Mouse (Mus musculus): ENCODE results near the gene Mfsd12. TPM values are rescaled to one million over a fixed set of nuclear protein-coding genes. Genes with fewer than 3 reads are reported as not detected.

The Mfsd12 gene
- polyA plus RNA-seq (2012; rRNA removed) = 17.9 and 18.2 TPM in 2 replicates

DNA sequence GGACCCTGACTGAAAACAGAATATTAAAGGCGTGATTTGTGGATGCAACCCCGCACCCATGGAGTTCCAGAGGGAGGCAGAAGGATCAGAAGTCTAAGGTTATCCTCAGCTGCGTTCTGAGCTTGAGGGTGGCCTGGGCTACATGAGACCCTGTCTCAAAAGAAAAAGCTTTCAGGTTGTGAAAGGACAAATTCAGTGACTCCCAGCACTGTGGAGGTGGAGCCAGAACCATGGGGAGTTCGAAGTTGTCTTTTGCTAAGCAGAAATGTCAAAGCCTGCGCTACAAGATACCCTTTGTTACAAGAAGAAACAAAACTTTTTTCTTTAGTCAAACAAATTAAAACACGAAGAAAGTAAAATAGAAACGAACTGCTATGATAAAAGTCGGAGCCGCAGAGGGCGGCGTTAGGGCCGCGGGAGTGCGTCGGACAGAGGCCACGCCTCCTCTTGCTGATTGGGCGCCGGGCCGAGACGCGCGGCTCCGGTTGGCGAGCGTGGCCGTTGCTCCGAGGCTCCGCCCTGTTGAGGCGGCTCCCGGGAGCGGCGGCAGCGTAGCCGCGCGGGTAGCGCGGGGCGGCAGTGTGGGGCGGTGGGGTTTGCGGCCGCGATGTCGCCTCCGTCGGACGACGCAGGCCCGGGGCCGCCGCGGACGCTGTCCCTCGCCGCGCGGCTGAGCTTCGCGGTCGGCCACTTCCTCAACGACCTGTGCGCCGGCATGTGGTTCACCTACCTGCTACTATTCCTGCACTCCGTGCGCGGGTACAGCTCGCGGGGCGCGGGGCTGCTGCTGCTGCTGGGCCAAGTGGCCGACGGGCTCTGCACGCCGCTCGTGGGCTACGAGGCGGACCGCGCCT is at the start of gene Mfsd12:
Gene Mfsd12 (plus strand): TSS at position 501 of the 854 bp plus-strand sequence.

DNA sequence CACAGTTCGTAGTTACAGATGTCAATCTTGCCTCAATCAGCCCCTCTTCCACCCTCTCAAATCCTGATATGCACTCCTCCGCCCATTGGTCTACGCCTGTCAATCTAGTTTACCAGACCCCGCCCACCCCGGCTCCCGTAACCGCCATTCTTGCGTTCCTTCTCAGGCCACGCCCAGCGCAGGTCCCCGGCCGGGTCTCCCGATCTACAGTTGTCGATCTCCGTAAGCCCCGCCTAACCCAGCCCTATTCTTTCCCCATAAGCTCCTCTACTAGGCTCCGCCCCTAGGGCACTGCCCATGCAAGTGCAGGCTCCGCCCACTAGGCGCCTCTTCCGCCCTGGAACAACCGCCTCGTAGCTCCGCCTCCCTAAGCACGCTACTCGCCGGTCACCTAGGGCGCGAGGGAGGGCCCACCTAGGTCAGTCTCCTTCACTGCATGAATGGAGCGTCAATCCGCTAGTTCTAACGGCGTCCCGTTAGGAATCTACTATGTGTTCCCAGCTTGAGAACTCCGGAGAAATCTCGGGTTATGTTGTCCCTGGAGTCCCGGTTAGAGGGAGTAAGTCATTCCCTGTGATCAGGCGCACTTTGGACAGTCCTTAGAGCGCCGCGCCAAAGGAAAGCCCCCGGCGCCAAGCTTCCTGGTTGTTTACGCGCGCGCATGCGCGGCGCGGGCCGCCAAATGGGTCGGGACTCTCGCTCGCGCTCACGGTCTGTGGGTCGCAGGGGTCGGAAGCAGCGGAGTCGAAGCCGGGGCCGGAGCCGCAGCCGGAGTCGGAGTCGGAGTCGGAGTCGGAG is 36.5 kb upstream of the Mfsd12 start, which contains the start of gene Cactin:
Gene Cactin (plus strand): TSS at position 554 of the 798 bp plus-strand sequence.

DNA sequence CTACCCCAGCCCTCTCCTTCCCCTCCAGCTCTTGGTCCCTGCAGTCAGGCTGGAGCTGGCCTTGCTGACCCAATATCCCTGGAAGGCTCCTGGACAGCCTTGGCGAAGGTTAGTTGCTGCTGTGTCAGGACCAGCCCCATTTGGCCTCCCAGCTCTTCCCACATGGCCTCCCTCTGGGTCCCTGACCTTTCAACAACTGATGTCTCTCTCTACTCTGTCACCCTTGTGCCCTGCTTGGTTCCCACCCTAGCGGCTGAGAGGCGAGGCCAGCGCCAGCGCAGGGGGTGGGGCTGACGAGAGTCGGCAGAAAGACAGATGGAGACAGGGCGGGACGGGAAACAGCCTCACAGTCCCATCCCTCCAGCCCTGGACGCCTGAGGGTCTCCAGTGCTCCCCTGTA is 28.9 kb upstream of the Mfsd12 start, which contains the start of gene Tbxa2r:
Gene Tbxa2r (plus strand): TSS at position 346 of the 400 bp plus-strand sequence.

DNA sequence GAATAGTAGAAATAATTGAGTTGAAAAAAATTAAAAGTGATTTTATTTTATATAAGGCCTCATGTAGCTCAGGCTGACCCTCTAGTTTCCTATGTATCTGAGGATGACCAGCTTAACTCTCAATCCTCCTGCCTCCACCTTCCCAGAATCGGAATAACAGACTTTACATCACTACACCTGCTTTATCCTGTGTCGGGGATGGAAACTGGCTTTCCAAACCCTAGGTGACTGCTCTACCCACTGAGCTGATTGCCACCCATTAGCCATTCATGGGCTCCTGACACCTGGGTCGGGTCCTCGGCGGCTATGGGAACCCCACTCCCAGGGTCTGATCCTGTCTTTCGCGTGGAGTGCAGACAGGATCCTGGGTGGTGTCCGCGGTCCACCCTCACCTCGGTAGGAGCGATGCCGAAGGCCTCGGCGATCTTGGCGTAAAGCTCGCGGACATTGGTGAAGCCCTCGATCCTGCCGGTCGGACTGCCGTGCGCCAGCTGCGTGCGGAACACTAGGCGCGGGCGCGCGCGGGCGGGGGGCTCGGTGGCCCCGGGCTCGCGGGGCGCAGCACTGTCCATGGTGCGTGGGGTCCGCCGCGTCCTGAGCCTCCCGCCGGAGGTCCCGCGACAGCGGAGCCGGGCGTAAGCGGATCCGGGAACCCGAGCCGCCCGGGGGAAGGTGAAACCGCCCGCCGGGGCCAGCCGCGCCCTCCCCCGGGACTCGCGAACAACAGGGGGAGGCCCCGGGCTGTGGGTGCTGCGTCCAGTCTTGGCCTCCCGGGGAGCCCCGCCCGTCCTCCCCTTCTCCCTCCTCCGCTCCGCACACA is 14.4 kb upstream of the Mfsd12 start, which contains the start of gene Gipc3:
Gene Gipc3 (minus strand): TSS at position 581 of the 820 bp plus-strand sequence.

DNA sequence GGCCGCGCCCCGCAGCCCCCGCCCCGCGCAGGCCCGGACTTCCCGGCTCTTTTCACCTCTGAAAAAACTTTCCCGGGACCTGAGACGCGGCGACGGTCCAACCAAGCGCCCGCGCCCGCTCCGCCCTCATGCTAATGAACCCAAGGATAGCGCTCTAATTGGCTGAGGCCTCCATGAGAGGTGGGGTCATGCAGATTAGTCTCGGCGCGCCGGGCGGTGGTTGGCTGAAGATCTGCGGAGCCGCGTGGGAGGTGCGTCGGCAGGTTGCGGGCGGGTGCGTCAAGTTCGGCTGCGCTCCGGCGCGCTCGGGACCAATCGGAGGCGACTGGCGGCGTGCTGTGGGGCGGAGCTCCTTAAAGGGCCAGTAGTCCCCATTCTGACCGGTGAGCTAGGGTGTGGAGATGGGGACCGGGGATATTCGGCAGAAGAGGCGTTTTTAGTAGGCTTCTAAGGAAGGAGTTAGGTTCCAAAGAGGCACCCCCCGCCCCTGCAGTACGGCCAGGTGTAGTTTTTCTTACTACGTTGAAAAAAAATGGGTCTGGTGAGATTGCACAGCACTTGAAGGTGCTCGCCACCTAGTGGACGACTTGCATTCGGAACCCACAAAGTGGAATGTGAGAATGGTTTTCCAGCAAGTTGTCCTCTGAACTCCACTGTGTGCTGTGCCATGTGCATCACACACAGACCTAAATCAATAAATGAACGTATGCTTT is 6.8 kb upstream of the Mfsd12 start, which contains the start of gene Hmg20b:
Gene Hmg20b (minus strand): TSS at position 130 of the 713 bp plus-strand sequence.

DNA sequence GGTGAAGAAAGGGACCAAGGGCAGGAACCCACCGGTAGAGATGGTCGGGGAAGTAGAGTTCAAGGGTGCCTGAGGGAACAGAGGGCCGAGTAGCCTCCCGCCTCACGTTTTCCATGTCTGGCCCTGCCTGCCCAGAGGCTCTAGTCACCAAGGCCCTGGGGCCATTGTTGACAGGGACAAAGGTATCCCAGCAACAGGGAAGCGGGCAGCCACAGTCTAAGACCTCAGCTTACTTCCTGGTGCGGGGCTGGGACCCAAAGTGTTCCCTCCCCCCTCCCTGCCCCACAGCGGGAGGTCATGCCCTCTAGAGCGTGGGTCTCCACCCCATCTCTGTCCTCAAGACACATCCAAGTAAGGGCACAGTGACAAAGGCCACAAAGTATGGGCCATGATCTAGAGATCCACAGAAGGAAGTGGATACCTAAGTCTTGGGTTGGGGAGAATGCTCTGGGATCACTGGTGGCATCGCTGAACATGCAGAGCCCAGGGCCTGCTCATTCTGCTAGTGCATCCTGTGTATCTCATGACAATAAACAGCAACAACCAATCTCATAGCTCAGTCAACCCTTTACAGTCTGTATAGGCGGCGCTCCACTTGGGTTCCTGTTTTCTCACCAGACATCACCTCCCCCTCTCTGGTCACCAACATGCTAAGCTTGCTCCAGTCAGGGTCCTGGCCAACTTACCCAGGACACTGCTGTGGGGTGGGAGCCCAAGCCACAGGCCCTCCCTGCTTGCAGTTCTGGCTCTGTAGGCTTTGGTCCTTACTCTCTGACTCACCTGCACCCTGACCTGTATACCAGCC is 8.6 kb downstream of the Mfsd12 start, which contains the start of gene 4930404N11Rik:
Gene 4930404N11Rik (minus strand): TSS at position 145 of the 805 bp plus-strand sequence.

DNA sequence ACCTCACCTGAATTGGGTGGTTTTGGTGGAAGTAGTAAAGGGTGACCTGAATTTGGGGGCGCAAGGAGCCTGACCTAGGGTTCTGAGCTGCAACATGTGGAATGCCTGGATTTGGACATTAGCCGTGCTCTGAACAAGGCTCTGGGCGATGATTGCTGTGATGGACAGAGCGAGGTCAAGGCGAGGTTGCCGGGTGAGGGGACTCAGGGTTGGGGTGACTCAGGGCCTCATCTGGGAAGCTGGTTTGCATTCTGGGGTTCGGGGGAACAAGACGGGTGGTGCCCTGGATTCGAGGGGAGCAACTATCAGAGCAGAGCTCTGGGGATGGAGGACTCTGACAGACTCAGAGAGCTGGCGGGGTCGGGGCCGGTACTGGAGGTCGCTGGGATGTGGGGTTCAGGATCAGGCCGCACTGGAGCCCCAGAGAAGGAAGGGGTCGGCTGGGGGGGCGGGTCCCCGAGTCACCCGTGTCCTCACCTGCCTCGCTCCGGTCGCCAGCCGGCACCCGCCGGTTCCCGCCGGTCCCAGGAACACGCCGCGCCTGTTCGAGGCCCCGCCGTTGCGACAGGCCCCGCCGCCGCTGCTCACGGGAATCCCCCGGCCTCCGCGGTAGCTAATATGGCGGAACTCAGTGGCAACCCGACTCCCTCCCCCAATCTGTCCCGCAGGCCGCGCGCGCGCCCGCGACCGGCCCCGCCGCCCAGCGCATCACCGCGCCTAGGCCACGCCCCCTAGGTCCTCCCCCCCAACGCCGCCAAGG is 20.7 kb downstream of the Mfsd12 start, which contains the start of gene Fzr1:
Gene Fzr1 (minus strand): TSS at position 724 of the 760 bp plus-strand sequence.

DNA sequence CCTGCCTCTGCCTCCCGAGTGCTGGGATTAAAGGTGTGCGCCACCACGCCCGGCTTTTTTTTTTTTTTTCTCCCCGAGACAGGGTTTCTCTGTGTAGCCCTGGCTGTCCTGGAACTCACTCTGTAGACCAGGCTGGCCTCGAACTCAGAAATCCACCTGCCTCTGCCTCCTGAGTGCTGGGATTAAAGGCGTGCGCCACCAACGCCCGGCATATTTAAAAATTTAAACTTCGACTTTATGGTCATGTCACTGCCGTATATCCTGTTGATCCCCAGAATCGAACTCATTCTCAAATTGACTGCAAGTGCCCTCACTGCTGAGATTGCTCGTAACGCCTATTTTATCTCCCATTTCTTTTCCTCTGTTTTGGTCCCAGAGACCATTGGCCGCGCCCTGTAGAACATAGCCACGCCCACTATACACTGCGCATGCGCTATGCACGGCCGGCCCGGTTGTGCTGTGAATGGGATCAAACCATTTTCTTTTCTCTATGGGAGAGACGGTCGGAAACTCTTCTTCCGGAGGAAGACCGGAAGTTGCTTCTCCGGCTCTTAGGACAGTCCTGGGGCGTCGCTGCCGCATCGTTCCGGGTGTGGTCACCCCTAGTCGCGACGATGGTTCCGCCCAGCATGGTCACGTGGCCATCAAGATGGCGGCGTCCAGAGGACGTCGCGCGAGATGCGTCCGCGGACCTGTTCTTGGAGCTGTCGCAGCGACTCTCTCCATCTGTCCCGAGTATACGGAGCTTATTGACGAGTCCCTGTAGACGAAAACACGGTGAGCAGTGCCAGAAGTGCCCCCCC is 26.7 kb downstream of the Mfsd12 start, which contains the start of the genes Dohh and Gm48551:
Gene Dohh (plus strand): TSS at position 627 of the 803 bp plus-strand sequence.
Gene Gm48551 (plus strand): TSS at position 665 of the 803 bp plus-strand sequence.

DNA sequence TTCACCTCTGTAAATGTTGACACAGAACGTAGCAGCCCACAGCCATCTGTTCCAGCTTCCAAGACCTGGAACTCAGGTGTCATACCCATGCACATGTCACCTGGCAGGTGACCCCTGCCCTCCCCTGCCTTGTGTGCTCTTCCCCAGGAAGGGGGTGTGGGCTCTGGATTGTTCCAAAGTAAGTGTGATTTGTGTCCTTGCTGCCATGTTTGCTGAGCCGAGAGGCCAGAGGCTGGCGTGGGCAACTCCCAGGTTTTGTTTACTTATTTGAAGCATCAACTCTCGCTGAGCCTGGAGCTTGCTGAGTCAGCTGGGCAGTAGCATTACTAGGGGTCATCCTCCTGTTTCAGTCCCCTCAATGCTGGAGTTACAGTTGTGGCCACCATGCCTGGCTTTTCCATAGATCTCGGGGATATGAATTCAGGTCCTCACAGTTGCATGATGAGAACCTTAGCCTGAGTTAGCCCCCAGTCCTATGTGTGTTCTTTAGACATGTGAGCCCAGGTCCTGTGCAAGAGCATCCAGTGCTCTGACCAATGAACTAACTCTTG is 31.3 kb downstream of the Mfsd12 start, which contains the start of gene Gm48552:
Gene Gm48552 (plus strand): TSS at position 501 of the 551 bp plus-strand sequence.

DNA sequence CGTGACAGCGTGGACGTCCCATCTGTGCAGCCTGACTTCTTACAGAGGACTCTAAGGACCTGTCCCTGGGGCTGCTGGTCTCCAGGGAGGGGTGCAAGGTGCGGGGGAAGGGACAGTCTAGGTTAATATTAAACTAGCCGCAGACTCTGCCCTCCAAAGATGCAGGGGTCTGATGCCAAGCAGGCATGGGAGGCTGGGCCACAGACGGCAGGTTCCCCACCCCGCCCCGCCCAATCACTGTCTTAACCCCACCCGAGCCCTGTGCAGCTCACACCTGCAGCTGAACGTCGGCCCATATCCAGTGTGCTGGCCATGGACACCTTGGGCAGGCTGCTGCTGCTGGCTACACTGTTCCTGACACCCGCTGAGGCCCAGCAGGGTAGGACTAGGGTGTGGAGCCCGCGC is 35.5 kb downstream of the Mfsd12 start, which contains the start of gene Smim24:
Gene Smim24 (plus strand): TSS at position 271 of the 405 bp plus-strand sequence.

Other genes starting within 250 kb of the Mfsd12 start
- gene Zbtb7a, start 222.3 kb upstream of the Mfsd12 start, polyA plus RNA-seq (2012; rRNA removed) = 8.3 and 9.9 TPM in 2 replicates
- gene Pias4, start 189.6 kb upstream of the Mfsd12 start, polyA plus RNA-seq (2012; rRNA removed) = 23.5 and 28.9 TPM in 2 replicates
- 1,300 and 1,423 TPM in 2 replicates for gene Eef2, start 180.9 kb upstream of the Mfsd12 start, polyA plus RNA-seq (2012; rRNA removed)
- gene Dapk3, start 174.5 kb upstream of the Mfsd12 start, polyA plus RNA-seq (2012; rRNA removed) = 67.6 and 77.1 TPM in 2 replicates
- not detected in 2 replicates for gene 4930442H23Rik, start 173.6 kb upstream of the Mfsd12 start, polyA plus RNA-seq (2012; rRNA removed)
- 0.16 and 0.17 TPM in 2 replicates for gene Nmrk2, start 155.4 kb upstream of the Mfsd12 start, polyA plus RNA-seq (2012; rRNA removed)
- 163 and 174 TPM in 2 replicates for gene Atcay, start 126.7 kb upstream of the Mfsd12 start, polyA plus RNA-seq (2012; rRNA removed)
- gene Zfr2, start 124.3 kb upstream of the Mfsd12 start, polyA plus RNA-seq (2012; rRNA removed) = 67.6 and 70.9 TPM in 2 replicates
- gene Matk, start 104.6 kb upstream of the Mfsd12 start, polyA plus RNA-seq (2012; rRNA removed) = 160 and 167 TPM in 2 replicates
- 61.6 and 82.0 TPM in 2 replicates for gene Mrpl54, start 90.6 kb upstream of the Mfsd12 start, polyA plus RNA-seq (2012; rRNA removed)
- gene Apba3, start 90.5 kb upstream of the Mfsd12 start, polyA plus RNA-seq (2012; rRNA removed) = 43.6 and 46.7 TPM in 2 replicates
- 4.7 and 5.7 TPM in 2 replicates for gene Tjp3, start 65.9 kb upstream of the Mfsd12 start, polyA plus RNA-seq (2012; rRNA removed)
- 209 and 257 TPM in 2 replicates for gene Pip5k1c, start 64.5 kb upstream of the Mfsd12 start, polyA plus RNA-seq (2012; rRNA removed)
- 31.3 and 32.6 TPM in 2 replicates for gene Cactin, start 36.4 kb upstream of the Mfsd12 start, polyA plus RNA-seq (2012; rRNA removed)
- 2.9 and 3.2 TPM in 2 replicates for gene Tbxa2r, start 28.8 kb upstream of the Mfsd12 start, polyA plus RNA-seq (2012; rRNA removed)
- gene Gipc3, start 14.2 kb upstream of the Mfsd12 start, polyA plus RNA-seq (2012; rRNA removed) = 0.08 and 0.09 TPM in 2 replicates
- gene Hmg20b, start 7.0 kb upstream of the Mfsd12 start, polyA plus RNA-seq (2012; rRNA removed) = 29.3 and 32.0 TPM in 2 replicates
- gene 4930404N11Rik, start 8.3 kb downstream of the Mfsd12 start, polyA plus RNA-seq (2012; rRNA removed) = 0.48 TPM in 1 of 2 replicates, not detected in the other
- gene Fzr1, start 21.0 kb downstream of the Mfsd12 start, polyA plus RNA-seq (2012; rRNA removed) = 138 and 139 TPM in 2 replicates
- gene Dohh, start 26.9 kb downstream of the Mfsd12 start, polyA plus RNA-seq (2012; rRNA removed) = 66.2 and 66.7 TPM in 2 replicates
- gene Gm48551, start 27.0 kb downstream of the Mfsd12 start, polyA plus RNA-seq (2012; rRNA removed) = 6.6 and 8.8 TPM in 2 replicates
- 7.0 and 10.1 TPM in 2 replicates for gene Gm48552, start 31.5 kb downstream of the Mfsd12 start, polyA plus RNA-seq (2012; rRNA removed)
- gene Smim24, start 35.6 kb downstream of the Mfsd12 start, polyA plus RNA-seq (2012; rRNA removed) = 3.9 and 4.1 TPM in 2 replicates
- 8.6 and 8.9 TPM in 2 replicates for gene Nfic, start 98.1 kb downstream of the Mfsd12 start, polyA plus RNA-seq (2012; rRNA removed)
- gene Celf5, start 125.2 kb downstream of the Mfsd12 start, polyA plus RNA-seq (2012; rRNA removed) = 300 and 400 TPM in 2 replicates
- gene Ncln, start 138.9 kb downstream of the Mfsd12 start, polyA plus RNA-seq (2012; rRNA removed) = 141 and 144 TPM in 2 replicates
- 0.23 and 0.24 TPM in 2 replicates for gene S1pr4, start 142.6 kb downstream of the Mfsd12 start, polyA plus RNA-seq (2012; rRNA removed)
- gene Gna15, start 166.7 kb downstream of the Mfsd12 start, polyA plus RNA-seq (2012; rRNA removed) = 0.74 and 0.98 TPM in 2 replicates
- gene Gna11, start 187.7 kb downstream of the Mfsd12 start, polyA plus RNA-seq (2012; rRNA removed) = 115 and 121 TPM in 2 replicates
- 591 and 640 TPM in 2 replicates for gene Aes, start 202.0 kb downstream of the Mfsd12 start, polyA plus RNA-seq (2012; rRNA removed)
- 117 and 122 TPM in 2 replicates for gene Tle2, start 217.1 kb downstream of the Mfsd12 start, polyA plus RNA-seq (2012; rRNA removed)
- 9.6 and 12.3 TPM in 2 replicates for gene Tle6, start 243.6 kb downstream of the Mfsd12 start, polyA plus RNA-seq (2012; rRNA removed)
- gene BC025920, start 248.8 kb downstream of the Mfsd12 start, polyA plus RNA-seq (2012; rRNA removed) = 3.9 and 4.6 TPM in 2 replicates

Data from central nervous system, embryonic 18 days (tissue).